Mouse (Mus musculus): ENCODE results near the gene Arrdc3. TPM values are rescaled to one million over a fixed set of nuclear protein-coding genes. Genes with fewer than 3 reads are reported as not detected.

Arrdc3 gene
- polyA plus RNA-seq, 1 experiment from 2014 or later: 22.1 TPM

- ATAC-seq (ENCODE audit: low FRiP score, low TSS enrichment) (peak; percentile 74), DNase-seq (ENCODE audit: low spot score) (peak; percentile 53)
- WGBS: 54% methylated on average over 10 of the region's 10 CpGs
- H3K27ac ChIP-seq (replicated peaks): peak overlapping the region; percentile 78
- H3K4me2 ChIP-seq (replicated peaks; ENCODE audit: low read depth): no peak overlapping the region
- TF ChIP-seq EP300 (optimal IDR thresholded peaks at IDR 0.05) (no peak), CTCF (IDR thresholded peaks at IDR 0.05; ENCODE audit: low read depth) (peak; percentile 54)
- no peaks in the 10 kb centered on the region for H3K27me3 ChIP-seq (ENCODE audit: control insufficient read depth, insufficient read depth, low read length)
- no peak overlapping the region for H3K4me3 ChIP-seq (ENCODE audit: low read depth, low read length)
- H3K36me3 ChIP-seq (ENCODE audit: control insufficient read depth, insufficient read depth, low read length): no peaks in the 10 kb centered on the region
- H3K4me1 ChIP-seq (replicated peaks; ENCODE audit: control insufficient read depth, insufficient read depth): 0 out of 2 replicates have a peak, but pooled peaks cover 4% of the 10 kb centered on the region
- no peaks in the 10 kb centered on the region for H3K9me3 ChIP-seq (ENCODE audit: control insufficient read depth, low read length)
- no peak overlapping the region for H3K9ac ChIP-seq (ENCODE audit: low read length)
Observed at GRCm38 (mm10) chr13:80940860-80941630, 57.9 kb downstream of the Arrdc3 start.

- H3K4me2 ChIP-seq (replicated peaks; ENCODE audit: low read depth): no peak overlapping the region
- H3K9ac ChIP-seq (ENCODE audit: low read length): no peak overlapping the region
- no peaks in the 10 kb centered on the region for H3K27me3 ChIP-seq (ENCODE audit: control insufficient read depth, insufficient read depth, low read length)
- no peaks in the 10 kb centered on the region for H3K36me3 ChIP-seq (ENCODE audit: control insufficient read depth, insufficient read depth, low read length)
- TF ChIP-seq EP300 (optimal IDR thresholded peaks at IDR 0.05) (no peak), CTCF (IDR thresholded peaks at IDR 0.05; ENCODE audit: low read depth) (no peak)
- H3K9me3 ChIP-seq (ENCODE audit: control insufficient read depth, low read length): no peaks in the 10 kb centered on the region
- DNase-seq (ENCODE audit: low spot score) (no peak), ATAC-seq (ENCODE audit: low FRiP score, low TSS enrichment) (no peak)
- H3K27ac ChIP-seq (replicated peaks): no peak overlapping the region
- H3K4me3 ChIP-seq (ENCODE audit: low read depth, low read length): no peak overlapping the region
- 0 out of 2 replicates have a peak, but pooled peaks cover 4% of the 10 kb centered on the region for H3K4me1 ChIP-seq (replicated peaks; ENCODE audit: control insufficient read depth, insufficient read depth)
Observed at GRCm38 (mm10) chr13:80944532-80944931, 61.3 kb downstream of the Arrdc3 start.

All from stomach, postnatal 0 days (tissue).